Mouse (Mus musculus): ENCODE data around the gene Fam135a. TPM values are rescaled to one million over a fixed set of nuclear protein-coding genes. Genes with fewer than 3 reads are reported as not detected.

Gene Fam135a
- 0.30 and 1.5 TPM in 2 replicates for polyA plus RNA-seq (2012; ENCODE audit: low replicate concordance)

GRCm38 (mm10) chr1:24099926-24100869 is at the start of gene Fam135a:
Fam135a (minus strand) TSS chr1:24100341.

GRCm38 (mm10) chr1:24005070-24005804 is 94.9 kb downstream of the Fam135a start, which contains the start of gene Sdhaf4:
Sdhaf4 (minus strand) TSS chr1:24005656.

Other genes starting within 250 kb of the Fam135a start
- 15.0 and 19.9 TPM in 2 replicates for gene Smap1, start 178.0 kb downstream of the Fam135a start, polyA plus RNA-seq (2012; ENCODE audit: low replicate concordance)
- gene Sdhaf4, start 94.7 kb downstream of the Fam135a start, polyA plus RNA-seq (2012; ENCODE audit: low replicate concordance), result 0.97 and 1.5 TPM in 2 replicates
- not detected in 2 replicates for gene Col9a1, start 77.3 kb upstream of the Fam135a start, polyA plus RNA-seq (2012; ENCODE audit: low replicate concordance)

Measured in hematopoietic multipotent progenitor cell, adult 10-12 weeks (in vitro differentiated cells).